Mouse (Mus musculus): ENCODE results near the gene Slc7a8. TPM values are rescaled to one million over a fixed set of nuclear protein-coding genes. Genes with fewer than 3 reads are reported as not detected.

Slc7a8 gene
- polyA plus RNA-seq, 1 experiment, result 352 TPM

DNA sequence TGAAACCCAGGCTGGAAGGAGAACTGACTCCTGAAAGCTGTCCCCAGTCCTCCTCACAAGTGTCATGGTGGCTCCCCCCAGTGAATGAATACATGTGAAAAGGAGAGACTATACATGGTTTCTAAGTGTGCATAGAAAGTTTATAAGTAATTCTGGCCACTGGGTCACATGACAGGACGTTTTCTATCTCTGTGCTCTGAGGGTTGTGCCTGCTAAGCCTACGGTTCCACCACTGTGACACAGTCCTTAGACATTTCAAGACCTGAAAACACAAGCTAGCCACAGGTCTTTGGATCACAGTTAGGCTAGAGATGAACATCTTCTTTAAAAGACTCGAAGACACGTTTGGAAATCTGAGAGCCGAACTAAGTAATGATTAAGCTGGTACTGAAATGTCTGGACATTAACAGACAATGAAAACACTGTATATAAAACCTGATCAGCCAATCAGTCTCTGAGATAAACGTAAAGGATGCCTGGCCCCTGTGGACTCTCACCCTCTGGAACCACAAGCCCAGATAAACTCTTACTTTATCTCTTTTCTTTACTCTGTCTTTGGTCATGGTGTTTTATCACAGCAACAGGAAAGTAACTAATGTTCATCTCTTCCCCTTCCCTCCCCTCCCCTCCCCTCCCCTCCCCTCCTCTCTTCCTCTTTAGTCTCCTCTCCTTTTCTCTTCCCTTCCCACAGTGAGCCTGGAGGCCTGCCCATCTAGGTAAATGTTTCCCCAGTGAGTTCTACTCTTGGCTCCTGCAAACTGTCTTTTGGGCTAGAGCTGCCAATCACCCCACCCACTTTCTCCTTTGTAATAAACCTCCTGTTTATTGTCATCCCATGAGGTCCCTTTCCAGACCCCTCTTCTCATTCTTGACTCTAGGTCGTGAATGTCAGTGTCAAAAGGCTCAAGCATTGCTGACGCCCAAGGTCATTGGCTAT, 12.4 kb upstream of the Slc7a8 start:
- H3K27ac ChIP-seq (ENCODE audit: insufficient read depth, low read depth, low read length), result no peak overlapping the region
- no peak for TF ChIP-seq POLR2A (IDR thresholded peaks at IDR 0.05; ENCODE audit: low read depth, low read length)
- no peak for TF ChIP-seq CTCF (conservative IDR thresholded peaks at IDR 0.05; ENCODE audit: insufficient read depth, insufficient read length, low read depth, low read length)
- no peak overlapping the region for H3K4me3 ChIP-seq (ENCODE audit: insufficient read depth, low read depth, low read length)
- 60% methylated on average over 8 of the region's 8 CpGs for WGBS
- H3K36me3 ChIP-seq (ENCODE audit: control insufficient read depth, insufficient read depth, low read length), result no peaks in the 10 kb centered on the region
- no peaks in the 10 kb centered on the region for H3K27me3 ChIP-seq (replicated peaks; ENCODE audit: control insufficient read depth, insufficient read depth, low read length)
- peaks cover 8% of the 10 kb centered on the region for H3K4me1 ChIP-seq (ENCODE audit: control insufficient read depth, insufficient read depth, low read length)
- DNase-seq, result peak; percentile 69

DNA sequence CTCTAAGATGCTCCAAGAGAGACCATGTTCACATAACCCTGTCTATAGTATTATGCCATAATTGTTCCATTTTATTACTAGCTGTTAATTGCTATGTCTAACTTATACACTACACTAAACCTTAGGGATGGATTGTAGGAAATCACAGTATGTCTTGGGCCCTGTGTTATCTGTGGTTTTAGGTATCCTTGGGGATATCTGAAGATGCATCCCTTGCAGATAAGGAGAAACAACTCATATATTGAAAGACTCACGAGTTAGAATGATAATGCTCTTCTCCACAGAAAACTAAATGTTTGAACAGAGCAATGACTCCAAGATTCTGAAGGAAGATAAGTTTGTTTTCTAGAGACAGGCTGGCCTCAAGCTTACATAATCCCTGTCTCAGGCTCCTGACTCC, 11.6 kb upstream of the Slc7a8 start:
- no peaks in the 10 kb centered on the region for H3K36me3 ChIP-seq (ENCODE audit: control insufficient read depth, insufficient read depth, low read length)
- WGBS, result 76% methylated on average over 1 of the region's 1 CpGs
- no peak for DNase-seq
- H3K27ac ChIP-seq (ENCODE audit: insufficient read depth, low read depth, low read length), result no peak overlapping the region
- no peak overlapping the region for H3K4me3 ChIP-seq (ENCODE audit: insufficient read depth, low read depth, low read length)
- H3K27me3 ChIP-seq (replicated peaks; ENCODE audit: control insufficient read depth, insufficient read depth, low read length), result no peaks in the 10 kb centered on the region
- peaks cover 8% of the 10 kb centered on the region for H3K4me1 ChIP-seq (ENCODE audit: control insufficient read depth, insufficient read depth, low read length)
- TF ChIP-seq POLR2A (IDR thresholded peaks at IDR 0.05; ENCODE audit: low read depth, low read length), result no peak
- no peak for TF ChIP-seq CTCF (conservative IDR thresholded peaks at IDR 0.05; ENCODE audit: insufficient read depth, insufficient read length, low read depth, low read length)

DNA sequence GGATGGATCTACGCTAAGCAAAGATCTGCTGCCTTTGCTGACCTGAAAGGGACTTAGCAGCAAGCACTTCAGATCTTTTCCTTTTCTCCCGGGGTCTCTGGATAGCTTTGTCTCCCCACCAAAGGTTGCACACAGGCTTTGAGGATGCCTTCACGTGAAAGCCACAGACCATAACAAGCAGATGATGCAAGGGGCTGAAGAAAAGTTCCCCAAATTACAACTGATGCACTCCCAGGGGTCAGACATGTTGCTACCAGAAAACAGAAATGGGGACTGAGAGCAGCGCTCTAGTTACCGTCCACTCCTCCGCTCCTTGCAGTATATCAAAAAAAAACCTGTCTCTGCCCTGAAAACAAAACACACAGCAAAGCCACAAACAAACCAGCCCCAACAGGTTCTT, 10.4 kb upstream of the Slc7a8 start:
- Histone ChIP-seq H3K4me3 (ENCODE audit: insufficient read depth, low read depth, low read length) (no peak overlapping the region), H3K36me3 (ENCODE audit: control insufficient read depth, insufficient read depth, low read length) (no peaks in the 10 kb centered on the region), H3K27ac (ENCODE audit: insufficient read depth, low read depth, low read length) (no peak overlapping the region), H3K4me1 (ENCODE audit: control insufficient read depth, insufficient read depth, low read length) (peaks cover 8% of the 10 kb centered on the region), H3K27me3 (replicated peaks; ENCODE audit: control insufficient read depth, insufficient read depth, low read length) (no peaks in the 10 kb centered on the region)
- TF ChIP-seq CTCF (conservative IDR thresholded peaks at IDR 0.05; ENCODE audit: insufficient read depth, insufficient read length, low read depth, low read length), result no peak
- no peak for TF ChIP-seq POLR2A (IDR thresholded peaks at IDR 0.05; ENCODE audit: low read depth, low read length)
- WGBS, result 78% methylated on average over 6 of the region's 6 CpGs
- no peak for DNase-seq

DNA sequence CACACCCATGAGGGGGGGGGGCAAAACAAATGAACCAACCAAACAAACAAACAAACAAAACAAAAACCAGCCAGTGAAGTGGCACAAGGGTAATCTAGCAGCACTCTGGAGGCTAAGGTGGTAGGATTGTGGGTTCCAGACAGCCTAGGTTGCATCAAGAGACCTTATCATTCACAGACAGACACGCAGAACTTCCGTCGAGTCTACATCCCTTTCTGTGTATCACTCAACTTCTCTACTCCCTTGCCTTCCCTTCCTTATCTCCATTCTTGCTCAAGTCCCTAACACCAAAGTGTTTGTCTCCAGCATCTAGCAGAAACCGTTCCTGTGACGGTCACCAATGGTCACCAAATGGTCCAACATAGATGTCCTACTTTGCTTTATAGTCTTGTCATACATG, 6.5 kb upstream of the Slc7a8 start:
- Histone ChIP-seq H3K4me3 (ENCODE audit: insufficient read depth, low read depth, low read length) (no peak overlapping the region), H3K4me1 (ENCODE audit: control insufficient read depth, insufficient read depth, low read length) (peaks cover 4% of the 10 kb centered on the region; the same call in 1 of the 2 replicates), H3K27ac (ENCODE audit: insufficient read depth, low read depth, low read length) (no peak overlapping the region), H3K27me3 (replicated peaks; ENCODE audit: control insufficient read depth, insufficient read depth, low read length) (no peaks in the 10 kb centered on the region), H3K36me3 (ENCODE audit: control insufficient read depth, insufficient read depth, low read length) (no peaks in the 10 kb centered on the region)
- DNase-seq, result no peak
- TF ChIP-seq CTCF (conservative IDR thresholded peaks at IDR 0.05; ENCODE audit: insufficient read depth, insufficient read length, low read depth, low read length) (no peak), POLR2A (IDR thresholded peaks at IDR 0.05; ENCODE audit: low read depth, low read length) (no peak)
- WGBS, result 98% methylated on average over 5 of the region's 5 CpGs

DNA sequence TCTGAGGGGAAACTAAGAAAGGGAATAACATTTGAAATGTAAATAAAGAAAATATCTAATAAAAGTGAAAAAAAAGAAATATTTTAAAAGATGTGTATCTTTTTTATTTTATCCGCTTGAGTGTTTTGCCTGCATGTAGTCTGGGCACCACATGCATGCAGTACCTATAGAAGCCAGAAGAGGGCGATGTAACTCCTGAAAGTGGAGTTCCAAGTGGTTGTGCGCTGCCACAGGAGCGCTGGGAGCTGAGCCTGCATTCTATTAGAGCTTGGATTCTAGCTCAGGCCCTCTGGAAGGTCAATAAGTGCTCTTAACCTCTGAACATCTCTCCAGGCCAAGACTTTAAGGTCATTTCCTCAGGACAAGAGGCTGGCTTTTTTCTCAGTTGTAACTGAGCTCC, 5.5 kb upstream of the Slc7a8 start:
- H3K27me3 ChIP-seq (replicated peaks; ENCODE audit: control insufficient read depth, insufficient read depth, low read length), result no peaks in the 10 kb centered on the region
- WGBS, result 62% methylated on average over 4 of the region's 4 CpGs
- no peaks in the 10 kb centered on the region for H3K36me3 ChIP-seq (ENCODE audit: control insufficient read depth, insufficient read depth, low read length)
- peak; percentile 38; the same call in 1 of the 2 replicates for TF ChIP-seq CTCF (conservative IDR thresholded peaks at IDR 0.05; ENCODE audit: insufficient read depth, insufficient read length, low read depth, low read length)
- TF ChIP-seq POLR2A (IDR thresholded peaks at IDR 0.05; ENCODE audit: low read depth, low read length), result no peak
- H3K4me3 ChIP-seq (ENCODE audit: insufficient read depth, low read depth, low read length), result no peak overlapping the region
- H3K27ac ChIP-seq (ENCODE audit: insufficient read depth, low read depth, low read length), result no peak overlapping the region
- DNase-seq, result peak; percentile 24
- peaks cover 4% of the 10 kb centered on the region; the same call in 1 of the 2 replicates for H3K4me1 ChIP-seq (ENCODE audit: control insufficient read depth, insufficient read depth, low read length)

DNA sequence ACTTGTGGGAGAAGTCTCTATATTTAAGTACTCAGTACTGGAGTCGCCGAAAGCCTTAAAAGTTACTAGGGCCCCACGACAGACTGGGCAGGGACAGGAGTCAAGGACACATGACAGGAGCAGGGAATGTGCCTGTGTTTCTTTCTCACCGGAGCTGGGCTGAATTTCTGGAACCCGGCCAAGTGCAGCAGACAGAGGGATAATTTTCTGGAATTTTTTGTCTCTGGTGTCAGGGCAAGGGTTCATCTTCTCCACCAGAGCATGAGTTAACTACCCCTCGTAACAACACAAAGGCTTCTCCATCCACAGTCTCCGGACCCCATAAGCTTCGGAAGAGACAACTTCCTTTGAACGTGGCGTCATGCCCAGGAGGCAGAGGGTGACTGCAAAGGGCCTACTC, 4.7 kb upstream of the Slc7a8 start:
- 23% methylated on average over 10 of the region's 10 CpGs for WGBS
- H3K4me1 ChIP-seq (ENCODE audit: control insufficient read depth, insufficient read depth, low read length), result peaks cover 4% of the 10 kb centered on the region; the same call in 1 of the 2 replicates
- H3K36me3 ChIP-seq (ENCODE audit: control insufficient read depth, insufficient read depth, low read length), result no peaks in the 10 kb centered on the region
- DNase-seq, result peak; percentile 73
- H3K4me3 ChIP-seq (ENCODE audit: insufficient read depth, low read depth, low read length), result no peak overlapping the region
- no peak for TF ChIP-seq CTCF (conservative IDR thresholded peaks at IDR 0.05; ENCODE audit: insufficient read depth, insufficient read length, low read depth, low read length)
- no peak for TF ChIP-seq POLR2A (IDR thresholded peaks at IDR 0.05; ENCODE audit: low read depth, low read length)
- no peaks in the 10 kb centered on the region for H3K27me3 ChIP-seq (replicated peaks; ENCODE audit: control insufficient read depth, insufficient read depth, low read length)
- peak overlapping the region; percentile 18; the same call in 1 of the 2 replicates for H3K27ac ChIP-seq (ENCODE audit: insufficient read depth, low read depth, low read length)

DNA sequence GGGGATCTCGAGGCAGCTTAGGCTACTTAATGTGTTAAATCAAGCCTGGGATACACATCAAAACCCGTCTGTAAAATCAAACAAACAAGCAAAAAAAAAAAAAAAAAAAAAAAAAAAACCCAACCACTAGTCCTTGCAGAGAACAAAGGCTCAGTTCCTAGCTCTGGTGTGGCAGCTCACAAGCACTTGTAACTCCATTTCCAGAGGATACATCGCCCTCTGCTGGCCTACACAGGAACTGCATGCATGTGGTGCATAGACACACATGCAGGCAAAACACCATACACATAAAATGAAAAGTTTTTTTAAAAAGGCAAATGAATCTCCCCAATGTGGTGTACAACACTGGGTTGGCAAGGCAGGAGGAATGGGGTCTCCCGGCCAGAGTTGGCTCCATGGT, 4.2 kb upstream of the Slc7a8 start:
- TF ChIP-seq POLR2A (IDR thresholded peaks at IDR 0.05; ENCODE audit: low read depth, low read length), result no peak
- TF ChIP-seq CTCF (conservative IDR thresholded peaks at IDR 0.05; ENCODE audit: insufficient read depth, insufficient read length, low read depth, low read length), result peak; percentile 87
- Histone ChIP-seq H3K4me1 (ENCODE audit: control insufficient read depth, insufficient read depth, low read length) (peaks cover 4% of the 10 kb centered on the region; the same call in 1 of the 2 replicates), H3K36me3 (ENCODE audit: control insufficient read depth, insufficient read depth, low read length) (no peaks in the 10 kb centered on the region), H3K27ac (ENCODE audit: insufficient read depth, low read depth, low read length) (peak overlapping the region; percentile 18; the same call in 1 of the 2 replicates), H3K4me3 (ENCODE audit: insufficient read depth, low read depth, low read length) (no peak overlapping the region), H3K27me3 (replicated peaks; ENCODE audit: control insufficient read depth, insufficient read depth, low read length) (no peaks in the 10 kb centered on the region)
- WGBS, result 62% methylated on average over 4 of the region's 4 CpGs
- DNase-seq, result peak; percentile 80
